Mouse (Mus musculus) liver, adult 10 weeks (tissue): Measurements from ENCODE around the gene Gdnf. TPM values are rescaled to one million over a fixed set of nuclear protein-coding genes. Genes with fewer than 3 reads are reported as not detected.

Experiments used
- polyA plus RNA-seq: library from polyadenylated mRNA; stranded (reverse); fragments of 350-450 nt; fragmentation: Illumina TruSeq; extraction: RNeasy Lipid Tissue Mini Kit (QIAGEN cat#74804); gene quantifications from one replicate; pipeline ENCODE4 v1.2.3, GENCODE M21; 2014; ENCODE audit warnings: low read depth, low replicate concordance

Gene Gdnf
- not detected for polyA plus RNA-seq

DNA sequence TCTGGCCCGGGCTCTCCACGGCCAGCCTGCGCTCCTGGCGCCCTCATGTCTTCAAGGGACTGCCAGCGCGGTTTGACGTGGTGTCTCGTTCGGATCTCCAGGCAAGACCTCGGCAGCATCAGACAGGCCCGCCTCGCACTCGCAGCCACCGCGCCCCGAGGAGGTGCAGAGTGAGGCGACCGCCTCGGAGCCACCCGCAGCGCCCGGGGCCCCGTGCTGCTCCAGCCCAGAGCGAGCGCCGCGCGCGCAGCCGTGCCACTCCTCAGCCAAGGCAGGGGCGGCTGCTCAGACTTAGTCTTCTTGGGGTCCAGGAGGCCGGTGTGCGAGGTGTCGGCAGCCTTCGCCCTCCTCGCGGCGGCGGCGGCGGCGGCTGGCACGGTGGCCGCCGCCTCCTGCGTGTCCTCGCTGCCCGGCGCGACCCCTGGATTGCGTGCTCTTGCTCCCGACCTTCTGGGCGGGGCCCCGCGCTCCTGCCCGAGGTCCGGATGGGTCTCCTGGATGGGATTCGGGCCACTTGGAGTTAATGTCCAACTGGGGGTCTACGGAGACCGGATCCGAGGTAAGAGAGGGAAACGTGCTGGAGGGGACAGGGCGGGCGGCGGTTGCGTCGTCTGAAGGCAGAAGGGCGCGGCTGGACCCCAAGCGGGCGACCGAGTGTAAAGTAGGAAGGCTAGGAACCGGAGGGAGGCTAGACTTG lies at the start of gene Gdnf:
Gene Gdnf, plus strand, starts transcription at position 291 of the 697 bp plus-strand sequence.

